Mouse (Mus musculus) natural killer cell, adult 2 months (primary cell): Measurements from ENCODE around the gene Dtl.

Source experiments
- DNase-seq, 2 experiments: peaks; one replicate each; pipeline ENCODE4 v3.0.0; 2022; ENCODE audit warnings: low spot score in 2 of 2

Gene Dtl

DNA sequence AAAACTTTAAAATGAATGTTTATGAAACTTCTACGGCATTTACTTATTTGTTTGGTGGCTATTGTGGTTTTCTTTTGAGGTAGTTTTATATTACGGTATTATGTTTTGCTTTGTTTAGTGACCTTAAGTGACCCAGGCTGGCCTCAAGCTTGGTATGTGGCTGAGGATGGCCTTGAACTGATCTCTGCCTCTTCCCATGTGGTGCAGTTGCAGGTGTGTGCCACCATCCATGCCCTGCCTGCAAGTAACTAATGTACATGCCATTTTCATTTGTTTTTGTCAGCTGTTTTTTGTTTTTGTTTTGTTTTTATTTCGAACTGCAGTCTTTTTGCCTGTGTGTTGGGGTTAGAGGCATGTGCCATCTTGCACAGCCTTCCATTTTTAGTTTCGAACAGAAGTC, 6.3 kb upstream of the Dtl start:
- no peak for DNase-seq

GRCm38 (mm10) chr1:191579524-191579923, 4.2 kb upstream of the Dtl start:
- peak; percentile 8 to 12 for DNase-seq

- peak; percentile 36 to 45 for DNase-seq
Observed at GRCm38 (mm10) chr1:191574871-191575457, 380 bp downstream of the Dtl start.

GRCm38 (mm10) chr1:191573906-191574639, 1.3 kb downstream of the Dtl start:
- no peak for DNase-seq

GRCm38 (mm10) chr1:191570415-191570814, 4.9 kb downstream of the Dtl start:
- no peak for DNase-seq

- no peak for DNase-seq
Observed at GRCm38 (mm10) chr1:191569625-191570024, 5.7 kb downstream of the Dtl start.

GRCm38 (mm10) chr1:191567859-191568258, 7.5 kb downstream of the Dtl start:
- no peak for DNase-seq

GRCm38 (mm10) chr1:191562823-191563365, 12.4 kb downstream of the Dtl start:
- DNase-seq = peak; percentile 38 to 53

DNA sequence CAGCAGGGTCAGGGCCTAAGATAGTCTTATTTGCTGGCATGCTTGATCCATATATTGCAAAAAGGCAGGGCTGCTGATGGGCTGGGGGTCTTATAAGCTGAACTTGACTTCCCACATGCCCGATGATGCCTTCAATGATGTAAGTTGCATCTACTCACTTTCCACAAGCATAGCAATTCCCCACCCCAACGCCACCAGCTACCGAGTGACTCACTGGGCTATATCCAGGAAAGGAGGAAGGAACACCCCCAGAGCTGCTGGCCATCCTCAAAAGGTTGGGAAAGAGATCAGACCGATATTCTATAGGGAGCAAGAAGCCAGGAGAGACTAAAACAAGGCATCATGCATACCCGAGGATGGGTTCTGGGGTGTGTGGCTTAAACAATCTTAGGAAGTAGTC, 15.6 kb downstream of the Dtl start:
- DNase-seq = no peak

DNA sequence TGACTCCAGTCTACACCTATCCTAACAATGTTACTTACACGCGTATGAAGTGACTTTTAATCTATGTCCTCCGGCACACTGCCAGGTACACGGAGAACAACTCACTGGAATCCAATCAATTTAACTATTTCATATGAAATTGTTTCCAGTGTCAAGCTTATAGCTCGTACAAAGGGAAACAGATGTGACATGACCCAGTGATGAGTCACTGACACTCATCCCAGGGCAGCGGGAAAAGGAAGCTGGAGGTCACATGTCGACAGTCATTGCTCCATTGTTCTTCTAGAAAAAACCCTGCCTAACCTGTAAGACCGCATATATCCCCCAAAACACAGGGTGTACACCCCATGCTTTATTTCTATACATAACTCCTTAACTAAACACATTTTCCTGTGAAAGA, 18.2 kb downstream of the Dtl start:
- no peak for DNase-seq

DNA sequence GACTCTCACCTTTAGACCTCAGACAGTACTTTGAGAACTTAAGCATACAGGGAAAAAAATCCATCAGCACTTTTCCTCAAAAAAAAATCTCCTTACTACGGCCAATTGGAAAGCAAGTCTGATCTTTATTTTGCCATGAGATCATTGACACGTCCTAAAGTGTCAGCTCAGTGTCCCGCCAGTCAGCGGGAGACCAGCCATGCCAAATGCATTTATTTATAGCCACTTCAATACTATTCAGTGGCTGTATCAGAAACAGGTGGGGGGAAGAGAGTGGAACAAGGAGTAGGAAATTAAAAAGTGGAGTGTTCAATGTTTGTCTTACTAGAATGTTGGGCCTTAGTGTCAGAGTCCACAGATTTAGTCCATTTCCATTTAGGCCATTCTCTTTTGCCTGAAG, 24.6 kb downstream of the Dtl start:
- no peak for DNase-seq

GRCm38 (mm10) chr1:191543747-191544146, 31.6 kb downstream of the Dtl start:
- DNase-seq = no peak

- no peak for DNase-seq
Observed at GRCm38 (mm10) chr1:191541619-191542018, 33.7 kb downstream of the Dtl start.

DNA sequence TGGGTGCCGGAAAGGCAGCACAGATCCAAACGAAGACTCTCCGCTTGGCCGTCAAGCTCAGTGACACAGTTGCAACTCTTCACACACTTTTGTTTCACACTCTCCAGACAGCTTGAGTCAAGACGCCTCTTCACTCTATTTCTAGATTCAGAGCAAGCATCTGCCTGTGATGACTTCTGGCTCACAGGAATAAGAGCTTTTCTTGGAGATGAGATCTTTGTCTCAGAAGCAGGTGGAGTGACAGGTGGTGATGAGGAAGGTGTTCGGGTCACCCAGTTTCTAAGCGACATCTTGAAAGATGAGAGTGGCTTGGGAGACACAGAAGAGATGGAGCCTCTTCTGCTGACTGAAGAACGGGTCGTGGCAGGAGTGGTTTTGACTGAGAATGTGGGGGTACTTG, 34.3 kb downstream of the Dtl start:
- no peak for DNase-seq

DNA sequence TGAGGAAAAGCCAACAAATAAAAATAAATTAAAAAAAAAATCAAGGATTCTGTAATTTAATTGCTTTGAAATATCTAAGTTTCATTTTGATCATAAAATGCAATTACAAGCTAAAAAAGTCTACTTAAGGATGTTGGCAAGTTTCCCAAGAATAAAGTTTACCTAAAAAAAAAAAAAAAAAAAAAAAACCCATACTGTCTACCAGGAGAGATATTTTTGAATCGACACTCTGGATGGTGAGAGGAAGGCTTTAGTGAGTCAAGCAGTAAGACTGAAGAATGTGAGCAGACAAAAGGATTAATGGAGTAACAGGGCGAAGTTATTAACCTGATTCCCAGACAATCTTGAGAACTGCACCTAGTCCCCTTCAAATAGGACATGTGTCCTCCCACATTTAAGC, 35.0 kb downstream of the Dtl start:
- no peak for DNase-seq

GRCm38 (mm10) chr1:191534896-191535295, 40.4 kb downstream of the Dtl start:
- DNase-seq = no peak

DNA sequence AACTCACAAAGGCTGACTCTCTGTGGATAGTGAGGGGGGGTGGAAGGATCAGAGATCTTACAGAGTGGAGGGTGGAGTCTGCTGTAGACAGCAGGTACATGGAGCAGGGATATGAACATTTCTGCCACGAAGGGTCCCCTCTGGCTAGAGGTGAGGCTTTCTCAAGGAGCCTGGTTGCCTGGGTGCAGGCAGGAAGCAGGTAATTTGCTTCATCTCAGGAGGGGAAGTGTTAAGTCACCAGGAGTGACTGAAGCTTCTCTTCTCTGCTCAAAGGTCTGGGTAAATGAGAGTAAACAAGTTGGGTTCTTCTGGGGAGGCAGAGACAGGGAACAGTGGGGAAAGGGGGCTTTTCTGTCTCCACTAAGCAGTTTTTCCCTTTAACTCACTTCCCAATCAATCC, 44.3 kb downstream of the Dtl start:
- no peak for DNase-seq

- no peak for DNase-seq
Observed at GRCm38 (mm10) chr1:191529406-191529805, 45.9 kb downstream of the Dtl start.

GRCm38 (mm10) chr1:191527921-191528612, 47.3 kb downstream of the Dtl start:
- DNase-seq = no peak

- DNase-seq = no peak
Observed at GRCm38 (mm10) chr1:191527089-191527488, 48.3 kb downstream of the Dtl start.

- DNase-seq = no peak
Observed at GRCm38 (mm10) chr1:191521395-191521794, 53.9 kb downstream of the Dtl start.

GRCm38 (mm10) chr1:191520669-191521068, 54.7 kb downstream of the Dtl start:
- no peak for DNase-seq

DNA sequence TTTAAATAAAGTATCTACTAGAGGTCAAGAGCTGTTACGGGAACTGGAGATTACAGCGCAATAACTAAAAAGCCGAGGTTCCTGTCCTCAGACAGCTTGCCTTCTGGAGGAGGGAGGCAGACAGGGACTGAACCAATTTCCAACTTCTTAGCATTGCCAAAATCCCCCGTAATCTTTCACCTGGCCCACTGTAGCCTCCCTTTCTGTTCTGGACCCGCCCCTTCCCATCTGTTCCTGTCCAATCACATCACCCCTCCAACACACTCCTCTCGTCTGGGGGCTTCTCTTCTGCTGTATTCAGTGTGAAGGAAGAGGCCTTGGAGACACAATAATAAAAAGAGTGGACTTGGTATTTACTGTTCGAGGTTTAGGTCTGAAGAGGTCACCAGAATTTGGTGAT, 55.1 kb downstream of the Dtl start:
- no peak for DNase-seq
